Mouse (Mus musculus) megakaryocyte, embryonic 14.5 days (primary cell): ENCODE results near the gene Fezf2.

Source experiments
- FLI1 ChIP-seq: IDR thresholded peaks from 2 replicates; pipeline ENCODE4 v1.6.1; 2012; ENCODE audit warnings: low read length, inconsistent platforms, mixed read lengths
- GATA1 ChIP-seq: IDR thresholded peaks from 3 replicates; pipeline ENCODE4 v1.6.1; 2012; ENCODE audit warnings: mixed read lengths, low read length, inconsistent platforms, borderline replicate concordance

GRCm38 (mm10) chr14:12377883-12378282 lies 29.9 kb upstream of the Fezf2 start:
- TF ChIP-seq GATA1 (no peak), FLI1 (no peak)
